Mouse (Mus musculus): ENCODE measurements around the gene Rps9. TPM values are rescaled to one million over a fixed set of nuclear protein-coding genes. Genes with fewer than 3 reads are reported as not detected.
A peak's percentile ranks its signal among the peaks of the same experiment; 100 is the strongest.

Rps9 gene
- 2,173 and 2,308 TPM in 2 replicates for total RNA-seq (2012; rRNA removed)

DNA sequence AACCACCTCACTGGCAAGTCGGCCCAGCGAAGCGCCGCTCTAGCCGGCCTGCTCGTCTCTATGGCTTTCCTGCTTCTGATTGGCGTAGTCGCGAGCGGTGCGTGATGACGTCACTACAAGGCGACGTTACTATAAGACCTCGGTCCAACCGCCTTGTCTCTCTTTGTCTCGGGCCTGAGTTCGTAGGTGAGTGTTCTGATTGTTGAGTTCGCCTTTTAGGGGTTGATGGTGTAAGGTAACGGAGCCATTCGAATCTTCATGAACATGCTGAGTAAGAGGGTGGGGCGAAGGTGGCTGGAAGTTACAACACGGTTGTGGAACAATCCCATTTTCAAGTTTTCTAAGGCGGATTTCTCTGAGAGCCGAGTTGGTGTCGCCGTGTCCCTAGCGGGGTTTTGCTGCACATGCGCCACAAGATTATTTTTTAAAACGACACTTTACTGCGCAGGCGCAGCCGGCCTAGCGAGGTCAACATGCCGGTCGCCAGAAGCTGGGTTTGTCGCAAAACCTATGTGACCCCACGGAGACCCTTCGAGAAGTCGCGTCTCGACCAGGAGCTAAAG is at the start of gene Rps9:
Gene Rps9 (plus strand): TSS at position 115 of the 563 bp plus-strand sequence.
- Histone ChIP-seq H3K4me3 (ENCODE audit: insufficient read depth in 1 of 2, low read depth in 1 of 2, low read length in 2 of 2, poor library complexity in 1 of 2, severe bottlenecking in 1 of 2) (peak within 1 kb of the TSS; percentile 79 to 85), H3K4me1 (ENCODE audit: control insufficient read depth in 2 of 2, insufficient read depth in 2 of 2, low read length in 2 of 2, poor library complexity in 1 of 2) (no peaks in the 10 kb centered on the region), H3K9me3 (ENCODE audit: control insufficient read depth, insufficient read depth, low read depth, low read length) (no peaks in the 10 kb centered on the region), H3K9ac (ENCODE audit: insufficient read depth, low read depth, low read length, poor library complexity, severe bottlenecking) (peak within 1 kb of the TSS; percentile 95), H3K27ac (ENCODE audit: insufficient read depth, low read depth, low read length, poor library complexity, severe bottlenecking) (peak within 1 kb of the TSS; percentile 93), H3K36me3 (ENCODE audit: control insufficient read depth, insufficient read depth, low read length, poor library complexity, severe bottlenecking) (peaks cover 36% of the 10 kb centered on the region)
- in situ Hi-C loops (cut with MboI; ENCODE audit: low sequenced_read_pairs in 2 of 2, unreplicated experiment in 2 of 2): no loop called here
- no peak for TF ChIP-seq ZNF384 (IDR thresholded peaks at IDR 0.05; ENCODE audit: low read depth, low read length)
- TF ChIP-seq HCFC1 (IDR thresholded peaks at IDR 0.05; ENCODE audit: borderline replicate concordance, insufficient read depth, low read length): peak; percentile 72; the same call in 1 of the 2 replicates
- DNase-seq (ENCODE audit: low read depth, low spot score): peak; percentile 95

DNA sequence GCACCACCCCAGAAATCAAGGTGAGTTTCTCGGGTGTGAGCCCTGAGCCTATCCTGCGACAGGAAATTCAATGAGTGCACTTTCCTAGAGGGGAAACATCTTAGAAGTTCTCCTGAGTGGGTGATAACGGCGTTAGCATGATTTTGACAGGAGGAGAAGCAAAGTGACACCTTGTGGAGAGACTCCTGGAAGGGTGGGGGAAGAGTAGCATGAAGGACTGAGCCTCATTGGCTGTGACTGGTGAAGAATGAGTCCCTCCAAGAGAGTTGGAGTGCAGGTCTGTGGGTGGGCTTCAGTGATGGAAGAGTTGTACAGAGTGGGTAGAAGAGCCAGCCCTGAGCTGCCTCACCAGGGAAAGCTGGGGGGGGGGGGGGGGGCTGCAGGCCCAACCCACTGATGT is 46.8 kb upstream of the Rps9 start:
- H3K27ac ChIP-seq (ENCODE audit: insufficient read depth, low read depth, low read length, poor library complexity, severe bottlenecking): no peak overlapping the region
- H3K36me3 ChIP-seq (ENCODE audit: control insufficient read depth, insufficient read depth, low read length, poor library complexity, severe bottlenecking): peaks cover 91% of the 10 kb centered on the region
- H3K4me1 ChIP-seq (ENCODE audit: control insufficient read depth in 2 of 2, insufficient read depth in 2 of 2, low read length in 2 of 2, poor library complexity in 1 of 2): no peaks in the 10 kb centered on the region
- H3K4me3 ChIP-seq (ENCODE audit: insufficient read depth in 1 of 2, low read depth in 1 of 2, low read length in 2 of 2, poor library complexity in 1 of 2, severe bottlenecking in 1 of 2): no peak overlapping the region
- TF ChIP-seq MAFK (IDR thresholded peaks at IDR 0.05; ENCODE audit: insufficient read depth, low read depth, low read length) (no peak), HCFC1 (IDR thresholded peaks at IDR 0.05; ENCODE audit: borderline replicate concordance, insufficient read depth, low read length) (no peak), ZNF384 (IDR thresholded peaks at IDR 0.05; ENCODE audit: low read depth, low read length) (no peak), ZC3H11A (IDR thresholded peaks at IDR 0.05; ENCODE audit: borderline replicate concordance, low read depth, low read length) (no peak), CHD2 (IDR thresholded peaks at IDR 0.05; ENCODE audit: low read depth, low read length) (no peak)
- no peak overlapping the region for H3K9ac ChIP-seq (ENCODE audit: insufficient read depth, low read depth, low read length, poor library complexity, severe bottlenecking)
- DNase-seq (ENCODE audit: low read depth, low spot score): no peak
- H3K9me3 ChIP-seq (ENCODE audit: control insufficient read depth, insufficient read depth, low read depth, low read length): no peaks in the 10 kb centered on the region
- in situ Hi-C loops (cut with MboI; ENCODE audit: low sequenced_read_pairs in 2 of 2, unreplicated experiment in 2 of 2): no loop called here

DNA sequence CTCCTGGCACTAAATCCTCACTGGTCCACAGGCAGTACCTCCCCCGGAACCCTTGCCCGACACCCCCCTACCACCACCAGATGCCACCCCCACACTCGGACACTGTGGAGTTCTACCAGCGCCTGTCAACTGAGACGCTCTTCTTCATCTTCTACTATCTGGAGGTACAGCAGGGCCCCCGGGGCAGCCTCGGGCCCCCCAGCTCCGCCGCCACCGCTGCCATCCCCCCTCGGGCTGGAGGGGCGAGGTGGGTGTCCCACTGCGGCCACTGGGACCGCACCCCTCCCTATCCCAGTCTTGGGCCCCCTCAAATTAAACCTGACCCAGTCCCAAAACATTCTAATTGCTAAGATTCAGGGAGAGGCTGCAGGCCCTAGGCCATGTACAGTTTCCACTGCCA is 45.2 kb upstream of the Rps9 start:
- no peaks in the 10 kb centered on the region for H3K9me3 ChIP-seq (ENCODE audit: control insufficient read depth, insufficient read depth, low read depth, low read length)
- in situ Hi-C loops (cut with MboI; ENCODE audit: low sequenced_read_pairs in 2 of 2, unreplicated experiment in 2 of 2): no loop called here
- no peak overlapping the region for H3K4me3 ChIP-seq (ENCODE audit: insufficient read depth in 1 of 2, low read depth in 1 of 2, low read length in 2 of 2, poor library complexity in 1 of 2, severe bottlenecking in 1 of 2)
- no peaks in the 10 kb centered on the region for H3K4me1 ChIP-seq (ENCODE audit: control insufficient read depth in 2 of 2, insufficient read depth in 2 of 2, low read length in 2 of 2, poor library complexity in 1 of 2)
- H3K9ac ChIP-seq (ENCODE audit: insufficient read depth, low read depth, low read length, poor library complexity, severe bottlenecking): no peak overlapping the region
- no peak overlapping the region for H3K27ac ChIP-seq (ENCODE audit: insufficient read depth, low read depth, low read length, poor library complexity, severe bottlenecking)
- no peak for TF ChIP-seq CHD2 (IDR thresholded peaks at IDR 0.05; ENCODE audit: low read depth, low read length)
- no peak for TF ChIP-seq HCFC1 (IDR thresholded peaks at IDR 0.05; ENCODE audit: borderline replicate concordance, insufficient read depth, low read length)
- no peak for TF ChIP-seq ZC3H11A (IDR thresholded peaks at IDR 0.05; ENCODE audit: borderline replicate concordance, low read depth, low read length)
- no peak for TF ChIP-seq MAFK (IDR thresholded peaks at IDR 0.05; ENCODE audit: insufficient read depth, low read depth, low read length)
- no peak for TF ChIP-seq ZNF384 (IDR thresholded peaks at IDR 0.05; ENCODE audit: low read depth, low read length)
- peaks cover 81% of the 10 kb centered on the region for H3K36me3 ChIP-seq (ENCODE audit: control insufficient read depth, insufficient read depth, low read length, poor library complexity, severe bottlenecking)
- DNase-seq (ENCODE audit: low read depth, low spot score): no peak

DNA sequence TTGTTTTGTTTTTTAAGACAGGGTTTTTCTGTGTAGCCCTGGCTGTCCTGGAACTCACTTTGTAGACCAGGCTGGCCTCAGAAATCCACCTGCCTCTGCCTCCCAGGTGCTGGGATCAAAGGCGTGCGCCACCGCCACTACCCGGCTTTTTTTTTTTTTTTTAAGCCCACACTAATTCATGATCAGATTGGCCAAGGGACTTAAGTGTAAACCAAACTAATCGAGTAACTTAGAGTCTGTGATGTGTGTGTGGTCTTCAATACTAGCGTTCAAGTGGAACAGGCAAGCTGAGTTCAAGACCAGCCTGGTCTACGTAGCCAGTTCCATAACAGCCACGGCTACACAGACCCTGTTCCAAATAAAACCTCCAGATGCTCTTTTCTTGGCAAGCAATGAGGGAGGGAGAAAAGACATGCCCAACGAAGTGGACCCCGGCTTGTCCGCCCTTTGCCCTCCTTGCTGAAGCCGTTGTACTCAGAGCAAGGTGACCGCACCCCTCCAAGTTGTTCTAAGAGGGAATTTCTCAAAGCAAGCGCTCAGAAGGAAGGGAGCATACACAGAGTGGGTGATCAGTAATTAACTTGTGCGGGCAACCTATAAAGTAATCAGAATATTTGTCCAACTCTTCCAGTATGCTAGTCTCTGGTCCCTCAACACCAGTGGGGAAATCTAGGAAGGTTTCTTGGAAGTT is 39.1 kb upstream of the Rps9 start:
- H3K27ac ChIP-seq (ENCODE audit: insufficient read depth, low read depth, low read length, poor library complexity, severe bottlenecking): no peak overlapping the region

More for the DNA sequence above, 39.1 kb upstream of the Rps9 start:
- no peak for DNase-seq (ENCODE audit: low read depth, low spot score)
- Histone ChIP-seq H3K36me3 (ENCODE audit: control insufficient read depth, insufficient read depth, low read length, poor library complexity, severe bottlenecking) (peaks cover 24% of the 10 kb centered on the region), H3K4me1 (ENCODE audit: control insufficient read depth in 2 of 2, insufficient read depth in 2 of 2, low read length in 2 of 2, poor library complexity in 1 of 2) (peaks cover 0 to 4% of the 10 kb centered on the region in 2 experiments; a peak in 2 of 4 replicates), H3K4me3 (ENCODE audit: insufficient read depth in 1 of 2, low read depth in 1 of 2, low read length in 2 of 2, poor library complexity in 1 of 2, severe bottlenecking in 1 of 2) (peak overlapping the region; percentile 78 to 81), H3K9me3 (ENCODE audit: control insufficient read depth, insufficient read depth, low read depth, low read length) (no peaks in the 10 kb centered on the region), H3K9ac (ENCODE audit: insufficient read depth, low read depth, low read length, poor library complexity, severe bottlenecking) (peak overlapping the region; percentile 80)
- in situ Hi-C loops (cut with MboI; ENCODE audit: low sequenced_read_pairs in 2 of 2, unreplicated experiment in 2 of 2): no loop called here
- TF ChIP-seq ZNF384 (IDR thresholded peaks at IDR 0.05; ENCODE audit: low read depth, low read length) (peak; percentile 64), ZC3H11A (IDR thresholded peaks at IDR 0.05; ENCODE audit: borderline replicate concordance, low read depth, low read length) (no peak)

All from ES-E14 (cell line).